Mouse (Mus musculus) E14TG2a.4 (cell line): Measurements from ENCODE around the gene Tm9sf1.

Source experiments
- CTCF ChIP-seq: conservative IDR thresholded peaks from 2 replicates; pipeline ENCODE4 v1.5.1; 2014; ENCODE audit warnings: low read length
- NANOG ChIP-seq: IDR thresholded peaks from 2 replicates; pipeline ENCODE4 v1.6.1; 2014; ENCODE audit warnings: borderline replicate concordance, low read length, mixed read lengths
- POU5F1 ChIP-seq: IDR thresholded peaks from 2 replicates; pipeline ENCODE4 v1.6.1; 2014; ENCODE audit warnings: low read length, borderline replicate concordance

- TF ChIP-seq CTCF, result no peak
- TF ChIP-seq NANOG, result no peak
- TF ChIP-seq POU5F1, result no peak
These were observed 53.7 kb downstream of the Tm9sf1 start for GRCm38 (mm10) chr14:55589771-55590448.
